Mouse (Mus musculus) liver, adult 2 months (tissue): ENCODE data around the gene Mcat.

Experiments used
- CTCF ChIP-seq: fragments of 200-500 bp; IDR thresholded peaks from 2 replicates; pipeline ENCODE4 v1.5.1; 2011; ENCODE audit warnings: low read depth, low read length, control low read depth
- POLR2A ChIP-seq: fragments of 200-500 bp; IDR thresholded peaks from 2 replicates; pipeline ENCODE4 v1.6.1; 2011; ENCODE audit warnings: low read length, control low read depth; ENCODE audit not compliant: insufficient read depth; ENCODE audit errors: extremely low read depth

DNA sequence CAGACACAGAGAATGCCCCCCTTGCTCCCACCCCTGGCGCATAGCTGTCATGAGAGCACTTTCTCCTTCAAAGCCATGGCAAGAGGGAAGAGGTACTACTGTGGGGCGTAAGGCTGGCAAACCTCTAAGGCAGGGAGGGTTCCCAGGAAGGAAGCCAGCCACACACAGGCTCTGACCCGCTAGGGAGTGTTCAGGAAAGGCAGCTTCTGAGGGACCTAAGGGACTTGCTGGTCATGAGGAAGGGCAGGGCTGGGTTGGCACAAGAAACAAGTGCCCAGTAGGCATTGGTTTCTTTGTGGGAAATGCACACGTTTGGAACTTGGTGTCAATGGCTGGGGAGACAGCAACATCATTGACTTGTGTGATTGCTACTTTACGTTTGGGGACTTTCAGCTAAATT is 2.4 kb upstream of the Mcat start:
- TF ChIP-seq POLR2A (no peak), CTCF (no peak)
